Mouse (Mus musculus) CH12.LX (cell line): ENCODE results near the gene Gm20388. TPM values are rescaled to one million over a fixed set of nuclear protein-coding genes. Genes with fewer than 3 reads are reported as not detected.

Source experiments
- DNase-seq: peaks from one replicate; pipeline ENCODE4 v3.0.0-alpha.2; 2013; ENCODE audit errors: extremely low read depth
- H3K27ac ChIP-seq: 2 replicates; pipeline ENCODE4 v1.5.1; 2012; ENCODE audit warnings: low read depth, mild to moderate bottlenecking, control low read depth, moderate library complexity; ENCODE audit not compliant: insufficient read depth
- H3K27me3 ChIP-seq: replicated peaks from 2 replicates; pipeline ENCODE3; 2012; ENCODE audit warnings: inconsistent platforms
- H3K36me3 ChIP-seq, 2 experiments: replicated peaks in 1 of 2; 2 replicates each; pipeline versions ENCODE3 to v1.6.1; 2012; ENCODE audit warnings: inconsistent platforms in 1 of 2, low read length in 1 of 2, mild to moderate bottlenecking in 1 of 2, mixed read lengths in 1 of 2, moderate library complexity in 1 of 2; ENCODE audit not compliant: control insufficient read depth in 1 of 2, insufficient read depth in 1 of 2
- H3K4me1 ChIP-seq, 2 experiments: 2 replicates each; pipeline ENCODE4 v1.6.1; 2012; ENCODE audit warnings: inconsistent platforms in 1 of 2, moderate library complexity in 1 of 2; ENCODE audit not compliant: insufficient read depth in 2 of 2, control insufficient read depth in 1 of 2
- H3K4me2 ChIP-seq: 2 replicates; pipeline ENCODE4 v1.6.1; 2012; ENCODE audit warnings: low read depth, mild to moderate bottlenecking, control low read depth; ENCODE audit not compliant: poor library complexity, insufficient read depth, severe bottlenecking
- H3K4me3 ChIP-seq, 3 experiments: fragments of 150-350 bp in 1 of 3; sonication (generic) in 1 of 3; replicated peaks in 1 of 3; 2 replicates each; pipeline versions ENCODE3 to v1.5.1; 2011 to 2012; ENCODE audit warnings: low read depth in 2 of 3, low read length in 2 of 3, mild to moderate bottlenecking in 2 of 3, moderate library complexity in 2 of 3, control low read depth in 1 of 3, improper control_type of control experiment in 1 of 3, inconsistent platforms in 1 of 3, mixed read lengths in 1 of 3; ENCODE audit not compliant: poor library complexity in 1 of 3
- H3K79me2 ChIP-seq: replicated peaks from 2 replicates; pipeline ENCODE4 v1.6.1; 2012; ENCODE audit warnings: mild to moderate bottlenecking, moderate library complexity; ENCODE audit not compliant: control insufficient read depth, poor library complexity, insufficient read depth, severe bottlenecking; ENCODE audit errors: extremely low read depth
- H3K9ac ChIP-seq: 2 replicates; pipeline ENCODE4 v1.6.1; 2012; ENCODE audit warnings: low read depth, mild to moderate bottlenecking, control low read depth, moderate library complexity; ENCODE audit not compliant: insufficient read depth
- H3K9me3 ChIP-seq: replicated peaks from 2 replicates; pipeline ENCODE3; 2012; ENCODE audit warnings: low read length, inconsistent platforms, mixed read lengths
- CHD1 ChIP-seq: IDR thresholded peaks from 2 replicates; pipeline ENCODE4 v1.6.1; 2012; ENCODE audit warnings: low read depth, low read length, improper control_type of control experiment, inconsistent platforms
- CHD2 ChIP-seq: IDR thresholded peaks from 2 replicates; pipeline ENCODE4 v1.6.1; 2011; ENCODE audit warnings: low read length, improper control_type of control experiment
- CTCF ChIP-seq, 2 experiments: IDR thresholded peaks in 1 of 2; conservative IDR thresholded peaks in 1 of 2; 2 replicates each; pipeline ENCODE4 v1.5.1; 2011 to 2012; ENCODE audit warnings: low read depth in 2 of 2, low read length in 2 of 2, improper control_type of control experiment in 1 of 2, inconsistent platforms in 1 of 2, mild to moderate bottlenecking in 1 of 2, moderate library complexity in 1 of 2
- ELF1 ChIP-seq: IDR thresholded peaks from 2 replicates; pipeline ENCODE4 v1.6.1; 2014; ENCODE audit warnings: low read depth, mild to moderate bottlenecking, inconsistent platforms, low read length, improper control_type of control experiment
- ETS1 ChIP-seq: conservative IDR thresholded peaks from 2 replicates; pipeline ENCODE4 v1.6.1; 2012; ENCODE audit warnings: low read depth, mild to moderate bottlenecking, inconsistent platforms, low read length, improper control_type of control experiment, moderate library complexity
- GABPA ChIP-seq: IDR thresholded peaks from 2 replicates; pipeline ENCODE4 v1.6.1; 2012; ENCODE audit warnings: low read depth, low read length, improper control_type of control experiment, inconsistent platforms; ENCODE audit not compliant: insufficient replicate concordance
- IRF4 ChIP-seq: IDR thresholded peaks from 2 replicates; pipeline ENCODE4 v1.6.1; 2014; ENCODE audit warnings: low read depth, mild to moderate bottlenecking, inconsistent platforms, low read length, improper control_type of control experiment
- MAX ChIP-seq: IDR thresholded peaks from 2 replicates; pipeline ENCODE4 v1.6.1; 2011; ENCODE audit warnings: low read length, improper control_type of control experiment
- MEF2A ChIP-seq: IDR thresholded peaks from 2 replicates; pipeline ENCODE4 v1.6.1; 2014; ENCODE audit warnings: low read depth, mild to moderate bottlenecking, inconsistent platforms, low read length, improper control_type of control experiment, borderline replicate concordance
- NRF1 ChIP-seq: IDR thresholded peaks from 2 replicates; pipeline ENCODE4 v1.6.1; 2014; ENCODE audit warnings: low read depth, mild to moderate bottlenecking, inconsistent platforms, low read length, improper control_type of control experiment, moderate library complexity
- PAX5 ChIP-seq: IDR thresholded peaks from 2 replicates; pipeline ENCODE4 v1.6.1; 2012; ENCODE audit warnings: low read length, inconsistent platforms, mixed read lengths
- POLR2A ChIP-seq: IDR thresholded peaks from 2 replicates; pipeline ENCODE4 v1.6.1; 2011; ENCODE audit warnings: low read depth, mild to moderate bottlenecking, improper control_type of control experiment, low read length
- POLR2AphosphoS2 ChIP-seq: IDR thresholded peaks from 2 replicates; pipeline ENCODE4 v1.6.1; 2011; ENCODE audit warnings: low read depth, low read length, improper control_type of control experiment
- RAD21 ChIP-seq: IDR thresholded peaks from 2 replicates; pipeline ENCODE4 v1.6.1; 2011; ENCODE audit warnings: low read depth, mild to moderate bottlenecking, low read length, improper control_type of control experiment, moderate library complexity
- RCOR1 ChIP-seq: conservative IDR thresholded peaks from 2 replicates; pipeline ENCODE4 v1.6.1; 2012; ENCODE audit warnings: low read depth, mild to moderate bottlenecking, inconsistent platforms, low read length, improper control_type of control experiment
- TCF12 ChIP-seq: IDR thresholded peaks from 2 replicates; pipeline ENCODE4 v1.6.1; 2014; ENCODE audit warnings: low read depth, mild to moderate bottlenecking, inconsistent platforms, low read length, improper control_type of control experiment
- UBTF ChIP-seq: IDR thresholded peaks from 2 replicates; pipeline ENCODE4 v1.6.1; 2012; ENCODE audit warnings: low read depth, mild to moderate bottlenecking, inconsistent platforms, low read length, improper control_type of control experiment, moderate library complexity
- USF1 ChIP-seq: IDR thresholded peaks from 2 replicates; pipeline ENCODE4 v1.6.1; 2014; ENCODE audit warnings: low read depth, mild to moderate bottlenecking, inconsistent platforms, low read length, improper control_type of control experiment
- ZKSCAN1 ChIP-seq: IDR thresholded peaks from 2 replicates; pipeline ENCODE4 v1.6.1; 2012; ENCODE audit warnings: low read depth, inconsistent platforms, low read length, improper control_type of control experiment, borderline replicate concordance
- ZNF384 ChIP-seq: IDR thresholded peaks from 2 replicates; pipeline ENCODE4 v1.6.1; 2012; ENCODE audit warnings: low read depth, low read length, improper control_type of control experiment, inconsistent platforms
- dilution Hi-C: fragments of 300-500 bp; cut with MboI; formaldehyde crosslinking; loops from 2 replicates; pipeline ENCODE4 v1.14.3; 2020; ENCODE audit warnings: low sequenced_read_pairs; ENCODE audit not compliant: extremely low pct_unique_long_range_greater_than_20kb, extremely low pct_ligation_motif_present
- in situ Hi-C: fragments of 300-500 bp; cut with MboI; formaldehyde crosslinking; loops from 3 replicates; pipeline ENCODE4 v1.14.3; 2019; ENCODE audit warnings: low sequenced_read_pairs, low pct_ligation_motif_present, low pct_unique_long_range_greater_than_20kb, mixed read lengths
- polyA plus RNA-seq: library from polyadenylated mRNA; unstranded; fragments of >175 nt; gene quantifications from 2 replicates; pipeline ENCODE4 v1.2.1, GENCODE M21; 2012; ENCODE audit warnings: low read depth; ENCODE audit not compliant: insufficient read length
- total RNA-seq, 2 experiments: library from RNA; depleted of rRNA; stranded (reverse); fragments of 300-350 nt in 1 of 2; fragments of >200 nt in 1 of 2; gene quantifications; 2 replicates each; pipeline ENCODE4 v1.2.3; 2012 to 2014

Gm20388 gene
- total and polyA plus RNA-seq, 3 experiments, result 14.8 to 26.3 (median 22.2) TPM

- TF ChIP-seq GABPA, result no peak
- TF ChIP-seq UBTF, result no peak
- no peak for TF ChIP-seq ZKSCAN1
- no peak for TF ChIP-seq ZNF384
- peak; percentile 82 for TF ChIP-seq NRF1
- TF ChIP-seq CHD2, result no peak
- peak; percentile 64 for TF ChIP-seq POLR2A
- TF ChIP-seq TCF12, result no peak
- TF ChIP-seq MEF2A, result no peak
- TF ChIP-seq ETS1, result no peak
- TF ChIP-seq, all 38 proteins: peak for 8
Observed at GRCm38 (mm10) chr8:123787254-123787897, 3876.7 kb downstream of the Gm20388 start (continued).

- Histone ChIP-seq H3K9me3 (no peaks in the 10 kb centered on the region), H3K4me1 (peaks cover 16 to 34% of the 10 kb centered on the region in 2 experiments), H3K9ac (no peak overlapping the region), H3K27me3 (no peaks in the 10 kb centered on the region), H3K4me3 (no peak overlapping the region), H3K79me2 (no peaks in the 10 kb centered on the region), H3K36me3 (peaks cover 8 to 26% of the 10 kb centered on the region in 2 experiments), H3K27ac (no peak overlapping the region), H3K4me2 (no peak overlapping the region)
- DNase-seq, result no peak
- dilution Hi-C loops, result no loop called here
- in situ Hi-C loops, result no loop called here
- TF ChIP-seq RAD21 (no peak), CTCF (conservative IDR thresholded peaks at IDR 0.05 in 1 of 2, IDR thresholded peaks at IDR 0.05 in 1 of 2; ENCODE audit: low read depth in 2 of 2, low read length in 2 of 2) (no peak)
Observed at GRCm38 (mm10) chr8:123788416-123789170, 3878.0 kb downstream of the Gm20388 start.

- TF ChIP-seq ELF1, result no peak
- no peak for TF ChIP-seq RAD21
- no peak for TF ChIP-seq POLR2AphosphoS2
- TF ChIP-seq ZNF384, result no peak
- no peak for TF ChIP-seq USF1
- no peak for TF ChIP-seq CHD2
- TF ChIP-seq UBTF, result no peak
- no peak for TF ChIP-seq IRF4
- TF ChIP-seq PAX5, result no peak
- TF ChIP-seq CHD1, result no peak
- no peak for TF ChIP-seq RCOR1
- no peak for TF ChIP-seq MAX
- TF ChIP-seq TCF12, result no peak
- DNase-seq, result no peak
- Histone ChIP-seq H3K4me2 (no peak overlapping the region), H3K36me3 (peaks cover 0 to 18% of the 10 kb centered on the region in 2 experiments), H3K9me3 (no peaks in the 10 kb centered on the region), H3K27ac (no peak overlapping the region), H3K27me3 (no peaks in the 10 kb centered on the region), H3K4me3 (no peak overlapping the region), H3K9ac (no peak overlapping the region), H3K79me2 (no peaks in the 10 kb centered on the region), H3K4me1 (peaks cover 11 to 29% of the 10 kb centered on the region in 2 experiments)
- dilution Hi-C loops, result no loop called here
- in situ Hi-C loops, result no loop called here
Observed at GRCm38 (mm10) chr8:123789461-123789860, 3878.8 kb downstream of the Gm20388 start.
